Mouse (Mus musculus): ENCODE measurements around the gene Ttc13. TPM values are rescaled to one million over a fixed set of nuclear protein-coding genes. Genes with fewer than 3 reads are reported as not detected.

Gene Ttc13
- polyA plus RNA-seq, 1 experiment, result 23.0 TPM

DNA sequence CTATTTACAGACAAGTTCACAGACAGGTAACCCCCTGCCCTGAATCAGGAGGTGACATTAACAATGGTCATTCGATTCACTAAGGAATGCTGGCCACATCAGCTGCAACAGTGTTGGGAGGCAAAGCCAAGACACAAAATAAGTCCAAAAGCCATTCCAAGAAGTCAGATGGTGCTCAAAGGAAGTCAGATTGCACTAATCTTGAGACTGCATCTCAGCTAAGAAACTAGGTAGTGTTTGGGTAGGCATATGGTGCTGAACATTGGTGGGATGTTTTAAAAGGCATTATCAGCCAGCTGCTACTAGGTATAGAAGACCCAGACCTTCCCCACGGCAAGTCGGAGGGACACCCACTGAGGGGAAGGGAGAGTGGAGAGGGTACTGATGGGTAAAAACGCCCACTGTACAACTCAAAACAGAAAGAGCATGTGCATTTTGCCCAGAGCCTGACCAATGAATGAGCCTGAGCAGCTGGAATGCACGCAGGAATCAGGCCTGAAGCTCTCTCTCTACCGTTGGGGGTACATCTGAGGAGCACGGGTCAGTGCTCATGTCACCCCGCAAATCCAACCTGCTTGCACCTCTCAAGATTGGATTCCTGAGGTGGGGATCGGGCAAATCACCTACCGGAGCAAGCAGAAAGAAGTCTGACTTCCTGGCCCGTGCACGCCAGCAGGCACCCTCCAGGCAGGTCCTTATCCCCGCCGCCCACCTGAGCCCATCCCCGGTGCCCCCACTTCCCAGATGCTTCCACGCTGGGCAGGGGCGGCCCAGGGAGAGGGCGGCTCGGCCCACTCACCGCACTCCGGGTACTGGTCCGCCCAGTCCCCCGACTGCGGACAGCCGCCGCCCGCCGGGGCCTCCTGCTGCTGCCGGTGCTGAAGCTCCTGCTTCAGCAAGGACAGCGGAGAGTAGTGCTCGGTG, 583 bp downstream of the Ttc13 start:
- peak overlapping the region; percentile 86 for H3ac ChIP-seq (ENCODE audit: control insufficient read depth, insufficient read length, low read depth)
- peaks cover 30% of the 10 kb centered on the region for H3K79me3 ChIP-seq (ENCODE audit: low read depth)
- peaks cover 54% of the 10 kb centered on the region for H3K79me2 ChIP-seq (ENCODE audit: control insufficient read depth, insufficient read depth)

DNA sequence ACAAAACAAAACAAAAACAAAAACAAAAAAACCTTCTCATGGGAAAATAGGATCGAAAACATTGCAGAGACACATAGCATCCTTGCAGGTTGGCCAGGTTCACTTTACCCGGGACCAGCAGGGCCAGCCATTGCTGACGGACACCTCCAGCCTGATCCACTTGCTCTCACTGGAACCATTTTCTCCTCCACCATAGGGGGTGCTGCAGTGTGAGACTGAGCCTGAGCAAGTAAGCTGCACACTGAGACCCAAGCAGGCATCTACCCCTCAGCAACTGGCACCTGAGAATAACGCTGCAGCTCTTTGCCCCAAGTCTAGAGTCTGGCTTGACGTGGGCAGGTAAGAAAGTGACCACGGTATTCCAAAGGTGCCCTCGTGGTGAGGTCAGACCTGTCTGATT, 1.6 kb downstream of the Ttc13 start:
- no peak for TF ChIP-seq CEBPB (IDR thresholded peaks at IDR 0.05; ENCODE audit: low read depth)

More for the DNA sequence above, 583 bp downstream of the Ttc13 start:
- Histone ChIP-seq H3K4me3 (ENCODE audit: insufficient read depth, poor library complexity, severe bottlenecking) (peak overlapping the region; percentile 78), H3K36me3 (ENCODE audit: control insufficient read depth, insufficient read depth) (peaks cover 15% of the 10 kb centered on the region), H3K27me3 (ENCODE audit: control insufficient read depth, insufficient read depth, insufficient read length) (no peaks in the 10 kb centered on the region)
- no peak for TF ChIP-seq CTCF (IDR thresholded peaks at IDR 0.05; ENCODE audit: control insufficient read depth, insufficient read depth, insufficient read length)
- TF ChIP-seq MAX (IDR thresholded peaks at IDR 0.05), result no peak
- TF ChIP-seq USF1 (IDR thresholded peaks at IDR 0.05; ENCODE audit: low read depth), result no peak
- TF ChIP-seq FOSL1 (IDR thresholded peaks at IDR 0.05; ENCODE audit: insufficient read depth, low read length, poor library complexity, severe bottlenecking), result no peak
- no peak for TF ChIP-seq MYOG (IDR thresholded peaks at IDR 0.05; ENCODE audit: control insufficient read depth, extremely low read depth, insufficient read length)

DNA sequence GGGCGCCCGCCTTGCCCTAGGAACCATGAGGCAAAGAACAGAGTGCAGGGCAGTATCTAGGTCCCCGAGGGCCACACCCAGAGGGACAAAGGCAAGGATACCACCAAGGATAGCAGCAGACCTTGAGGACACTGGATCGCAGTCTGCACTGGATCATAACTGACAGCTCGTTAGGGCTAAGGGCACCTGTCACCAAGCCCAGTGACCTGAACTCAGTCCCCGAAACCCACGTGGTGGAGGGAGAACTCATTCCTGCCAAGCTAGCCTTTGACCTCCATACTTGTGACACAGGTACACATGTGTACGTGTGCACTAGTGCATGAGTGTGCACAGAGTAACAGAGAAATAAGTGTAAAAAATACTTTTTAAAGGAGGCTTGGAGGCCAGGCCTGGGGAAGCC, 6.0 kb downstream of the Ttc13 start:
- H3K4me3 ChIP-seq (ENCODE audit: insufficient read depth, poor library complexity, severe bottlenecking), result no peak overlapping the region
- peaks cover 8% of the 10 kb centered on the region for H3K79me3 ChIP-seq (ENCODE audit: low read depth)
- H3ac ChIP-seq (ENCODE audit: control insufficient read depth, insufficient read length, low read depth), result no peak overlapping the region
- H3K27me3 ChIP-seq (ENCODE audit: control insufficient read depth, insufficient read depth, insufficient read length), result no peaks in the 10 kb centered on the region
- H3K36me3 ChIP-seq (ENCODE audit: control insufficient read depth, insufficient read depth), result peaks cover 27% of the 10 kb centered on the region
- TF ChIP-seq CTCF (IDR thresholded peaks at IDR 0.05; ENCODE audit: control insufficient read depth, insufficient read depth, insufficient read length), result no peak
- TF ChIP-seq MAX (IDR thresholded peaks at IDR 0.05), result no peak
- no peak for TF ChIP-seq MYOD1 (IDR thresholded peaks at IDR 0.05; ENCODE audit: control insufficient read depth, insufficient read length, low read depth)
- TF ChIP-seq MYOG (IDR thresholded peaks at IDR 0.05; ENCODE audit: control insufficient read depth, extremely low read depth, insufficient read length), result no peak
- TF ChIP-seq USF1 (IDR thresholded peaks at IDR 0.05; ENCODE audit: low read depth), result no peak
- no peak for TF ChIP-seq CEBPB (IDR thresholded peaks at IDR 0.05; ENCODE audit: low read depth)
- no peak for TF ChIP-seq FOSL1 (IDR thresholded peaks at IDR 0.05; ENCODE audit: insufficient read depth, low read length, poor library complexity, severe bottlenecking)
- peaks cover 16% of the 10 kb centered on the region for H3K79me2 ChIP-seq (ENCODE audit: control insufficient read depth, insufficient read depth)

More for the DNA sequence above, 1.6 kb downstream of the Ttc13 start:
- H3K27me3 ChIP-seq (ENCODE audit: control insufficient read depth, insufficient read depth, insufficient read length), result no peaks in the 10 kb centered on the region
- peaks cover 54% of the 10 kb centered on the region for H3K79me2 ChIP-seq (ENCODE audit: control insufficient read depth, insufficient read depth)
- H3K79me3 ChIP-seq (ENCODE audit: low read depth), result peaks cover 32% of the 10 kb centered on the region
- H3ac ChIP-seq (ENCODE audit: control insufficient read depth, insufficient read length, low read depth), result no peak overlapping the region
- peaks cover 7% of the 10 kb centered on the region for H3K36me3 ChIP-seq (ENCODE audit: control insufficient read depth, insufficient read depth)
- no peak overlapping the region for H3K4me3 ChIP-seq (ENCODE audit: insufficient read depth, poor library complexity, severe bottlenecking)

DNA sequence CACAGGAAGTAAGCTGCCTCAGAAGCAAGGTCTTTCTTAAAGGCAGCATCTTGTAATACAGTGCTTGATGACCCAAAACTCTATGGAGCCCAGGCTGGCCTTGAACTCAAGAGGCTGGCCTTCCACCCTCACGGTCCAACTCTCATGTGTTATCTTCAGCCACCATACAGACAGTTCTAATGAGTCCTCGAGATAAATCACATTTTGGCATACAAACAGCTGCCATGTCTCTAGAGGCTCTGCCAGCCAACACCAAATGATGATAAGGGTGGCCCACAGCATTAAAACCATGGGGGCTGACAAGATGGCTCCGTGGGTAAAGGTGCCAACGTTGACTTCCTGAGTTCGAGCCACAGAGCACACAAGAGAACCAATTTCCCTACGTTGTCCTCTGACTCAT, 8.6 kb downstream of the Ttc13 start:
- H3K79me2 ChIP-seq (ENCODE audit: control insufficient read depth, insufficient read depth), result no peaks in the 10 kb centered on the region
- TF ChIP-seq CEBPB (IDR thresholded peaks at IDR 0.05; ENCODE audit: low read depth), result no peak
- TF ChIP-seq CTCF (IDR thresholded peaks at IDR 0.05; ENCODE audit: control insufficient read depth, insufficient read depth, insufficient read length), result no peak
- H3K36me3 ChIP-seq (ENCODE audit: control insufficient read depth, insufficient read depth), result peaks cover 42% of the 10 kb centered on the region
- no peaks in the 10 kb centered on the region for H3K27me3 ChIP-seq (ENCODE audit: control insufficient read depth, insufficient read depth, insufficient read length)
- H3ac ChIP-seq (ENCODE audit: control insufficient read depth, insufficient read length, low read depth), result no peak overlapping the region
- peaks cover 2% of the 10 kb centered on the region for H3K79me3 ChIP-seq (ENCODE audit: low read depth)
- no peak overlapping the region for H3K4me3 ChIP-seq (ENCODE audit: insufficient read depth, poor library complexity, severe bottlenecking)

DNA sequence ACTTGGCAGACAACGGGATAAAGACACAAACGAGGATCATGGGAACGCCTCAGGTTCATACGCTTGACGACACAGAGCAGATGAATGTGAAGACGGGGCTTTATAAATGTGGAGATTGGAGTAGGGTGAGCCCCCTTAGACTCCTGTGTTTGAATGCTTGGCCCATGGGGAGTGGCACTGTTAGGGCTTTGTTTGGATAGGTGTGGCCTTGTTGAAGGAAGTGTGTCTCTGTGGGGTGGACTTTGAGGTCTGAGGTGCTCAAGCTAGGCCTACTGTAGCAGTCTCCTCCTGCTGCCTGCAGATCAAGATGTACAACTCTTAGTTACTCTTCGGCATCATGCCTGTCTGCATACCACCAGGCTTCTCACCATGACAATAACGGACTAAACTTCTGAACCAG, 16.0 kb downstream of the Ttc13 start:
- H3K27me3 ChIP-seq (ENCODE audit: control insufficient read depth, insufficient read depth, insufficient read length), result no peaks in the 10 kb centered on the region
- no peak overlapping the region for H3K4me3 ChIP-seq (ENCODE audit: insufficient read depth, poor library complexity, severe bottlenecking)
- H3ac ChIP-seq (ENCODE audit: control insufficient read depth, insufficient read length, low read depth), result no peak overlapping the region
- peaks cover 36% of the 10 kb centered on the region for H3K36me3 ChIP-seq (ENCODE audit: control insufficient read depth, insufficient read depth)
- no peaks in the 10 kb centered on the region for H3K79me3 ChIP-seq (ENCODE audit: low read depth)
- no peaks in the 10 kb centered on the region for H3K79me2 ChIP-seq (ENCODE audit: control insufficient read depth, insufficient read depth)
- TF ChIP-seq CEBPB (IDR thresholded peaks at IDR 0.05; ENCODE audit: low read depth) (no peak), MYOG (IDR thresholded peaks at IDR 0.05; ENCODE audit: control insufficient read depth, extremely low read depth, insufficient read length) (no peak), MAX (IDR thresholded peaks at IDR 0.05) (no peak), USF1 (IDR thresholded peaks at IDR 0.05; ENCODE audit: low read depth) (no peak), CTCF (IDR thresholded peaks at IDR 0.05; ENCODE audit: control insufficient read depth, insufficient read depth, insufficient read length) (no peak), MYOD1 (IDR thresholded peaks at IDR 0.05; ENCODE audit: control insufficient read depth, insufficient read length, low read depth) (no peak), FOSL1 (IDR thresholded peaks at IDR 0.05; ENCODE audit: insufficient read depth, low read length, poor library complexity, severe bottlenecking) (no peak)

DNA sequence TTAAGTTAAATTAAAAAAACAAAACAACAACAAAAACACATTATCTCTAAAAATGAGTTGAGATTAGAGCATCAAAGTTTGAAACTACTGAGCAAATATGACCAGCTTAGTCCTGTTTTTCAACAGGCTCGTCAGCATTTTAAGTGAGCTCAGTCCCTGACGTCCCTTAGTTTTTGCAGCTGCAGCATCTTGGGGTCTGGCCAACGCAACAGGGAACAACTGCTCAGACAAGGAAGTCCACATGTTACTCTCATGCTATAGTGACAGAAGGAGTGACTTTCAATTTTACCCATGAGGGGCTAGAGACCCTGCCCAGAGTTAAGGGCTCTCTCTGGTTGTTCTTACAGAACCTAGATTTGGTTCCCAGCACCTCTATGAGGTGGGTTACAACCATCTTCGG, 17.4 kb downstream of the Ttc13 start:
- Histone ChIP-seq H3K36me3 (ENCODE audit: control insufficient read depth, insufficient read depth) (peaks cover 26% of the 10 kb centered on the region), H3K27me3 (ENCODE audit: control insufficient read depth, insufficient read depth, insufficient read length) (no peaks in the 10 kb centered on the region), H3K79me3 (ENCODE audit: low read depth) (no peaks in the 10 kb centered on the region), H3K4me3 (ENCODE audit: insufficient read depth, poor library complexity, severe bottlenecking) (no peak overlapping the region), H3K79me2 (ENCODE audit: control insufficient read depth, insufficient read depth) (no peaks in the 10 kb centered on the region), H3ac (ENCODE audit: control insufficient read depth, insufficient read length, low read depth) (no peak overlapping the region)
- TF ChIP-seq MYOD1 (IDR thresholded peaks at IDR 0.05; ENCODE audit: control insufficient read depth, insufficient read length, low read depth) (no peak), CEBPB (IDR thresholded peaks at IDR 0.05; ENCODE audit: low read depth) (no peak), USF1 (IDR thresholded peaks at IDR 0.05; ENCODE audit: low read depth) (no peak), FOSL1 (IDR thresholded peaks at IDR 0.05; ENCODE audit: insufficient read depth, low read length, poor library complexity, severe bottlenecking) (no peak), MAX (IDR thresholded peaks at IDR 0.05) (no peak), MYOG (IDR thresholded peaks at IDR 0.05; ENCODE audit: control insufficient read depth, extremely low read depth, insufficient read length) (no peak), CTCF (IDR thresholded peaks at IDR 0.05; ENCODE audit: control insufficient read depth, insufficient read depth, insufficient read length) (no peak)
